Mouse (Mus musculus): Measurements from ENCODE around the gene Arl15. TPM values are rescaled to one million over a fixed set of nuclear protein-coding genes. Genes with fewer than 3 reads are reported as not detected.

Gene Arl15
- polyA plus RNA-seq, 1 experiment from 2014 or later: 9.5 TPM

DNA sequence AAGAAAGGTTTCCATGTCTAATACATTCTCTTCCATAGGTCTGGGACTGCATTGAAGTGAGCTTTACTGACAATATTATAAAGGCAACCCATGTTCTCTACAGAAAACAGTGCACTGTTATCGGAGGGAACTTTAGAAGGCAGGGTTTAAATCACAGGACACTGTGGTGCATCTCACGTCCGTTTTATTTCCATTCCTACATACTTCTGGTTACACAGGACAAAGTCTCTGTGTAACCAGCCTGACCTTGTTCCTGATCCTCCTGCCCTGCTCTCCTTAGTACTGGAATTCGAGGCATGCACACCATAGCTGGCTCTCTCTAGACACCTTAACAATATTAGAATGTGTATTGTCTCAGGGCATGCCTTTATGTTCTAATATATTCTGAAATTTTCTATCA, 368.4 kb downstream of the Arl15 start:
- no peaks in the 10 kb centered on the region for H3K9me3 ChIP-seq (ENCODE audit: control insufficient read depth, low read length)
- WGBS: 83% methylated on average over 4 of the region's 4 CpGs
- H3K9ac ChIP-seq (ENCODE audit: low read length): no peak overlapping the region
- H3K27me3 ChIP-seq (ENCODE audit: control insufficient read depth, insufficient read depth, low read length): no peaks in the 10 kb centered on the region
- H3K4me1 ChIP-seq (ENCODE audit: control insufficient read depth, insufficient read depth, low read length): no peaks in the 10 kb centered on the region
- no peak overlapping the region for H3K4me2 ChIP-seq (ENCODE audit: low read depth)
- ATAC-seq (ENCODE audit: insufficient read depth, low FRiP score, low TSS enrichment) (no peak), DNase-seq (ENCODE audit: low spot score) (no peak)
- no peak overlapping the region for H3K27ac ChIP-seq (ENCODE audit: low read depth, low read length)
- H3K4me3 ChIP-seq (ENCODE audit: low read depth, low read length): no peak overlapping the region
- no peaks in the 10 kb centered on the region for H3K36me3 ChIP-seq (ENCODE audit: control insufficient read depth, insufficient read depth, low read length)

DNA sequence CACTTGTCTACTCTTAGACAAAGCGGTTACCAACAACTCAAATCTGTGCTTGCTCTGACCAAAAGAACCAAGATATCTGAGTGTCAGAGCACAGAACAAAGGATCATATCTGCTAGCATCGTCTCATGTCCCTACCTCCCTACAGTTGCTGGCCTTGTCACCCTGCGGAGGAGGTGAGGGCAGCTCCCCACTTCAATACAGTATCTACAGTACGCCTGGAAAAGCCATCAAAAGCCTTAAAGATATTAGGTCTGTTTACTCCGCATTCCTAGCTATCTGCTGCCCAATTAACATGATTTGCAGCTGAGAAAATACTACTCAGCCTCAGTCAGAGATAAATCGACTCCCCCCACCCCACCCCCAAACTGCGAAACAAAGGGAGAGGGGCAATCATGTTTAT, 371.3 kb downstream of the Arl15 start:
- Histone ChIP-seq H3K4me2 (ENCODE audit: low read depth) (no peak overlapping the region), H3K27ac (ENCODE audit: low read depth, low read length) (no peak overlapping the region), H3K4me3 (ENCODE audit: low read depth, low read length) (no peak overlapping the region), H3K9me3 (ENCODE audit: control insufficient read depth, low read length) (no peaks in the 10 kb centered on the region), H3K36me3 (ENCODE audit: control insufficient read depth, insufficient read depth, low read length) (no peaks in the 10 kb centered on the region), H3K9ac (ENCODE audit: low read length) (no peak overlapping the region), H3K27me3 (ENCODE audit: control insufficient read depth, insufficient read depth, low read length) (no peaks in the 10 kb centered on the region), H3K4me1 (ENCODE audit: control insufficient read depth, insufficient read depth, low read length) (no peaks in the 10 kb centered on the region)
- ATAC-seq (ENCODE audit: insufficient read depth, low FRiP score, low TSS enrichment) (no peak), DNase-seq (ENCODE audit: low spot score) (no peak)
- 46% methylated on average over 7 of the region's 7 CpGs for WGBS

DNA sequence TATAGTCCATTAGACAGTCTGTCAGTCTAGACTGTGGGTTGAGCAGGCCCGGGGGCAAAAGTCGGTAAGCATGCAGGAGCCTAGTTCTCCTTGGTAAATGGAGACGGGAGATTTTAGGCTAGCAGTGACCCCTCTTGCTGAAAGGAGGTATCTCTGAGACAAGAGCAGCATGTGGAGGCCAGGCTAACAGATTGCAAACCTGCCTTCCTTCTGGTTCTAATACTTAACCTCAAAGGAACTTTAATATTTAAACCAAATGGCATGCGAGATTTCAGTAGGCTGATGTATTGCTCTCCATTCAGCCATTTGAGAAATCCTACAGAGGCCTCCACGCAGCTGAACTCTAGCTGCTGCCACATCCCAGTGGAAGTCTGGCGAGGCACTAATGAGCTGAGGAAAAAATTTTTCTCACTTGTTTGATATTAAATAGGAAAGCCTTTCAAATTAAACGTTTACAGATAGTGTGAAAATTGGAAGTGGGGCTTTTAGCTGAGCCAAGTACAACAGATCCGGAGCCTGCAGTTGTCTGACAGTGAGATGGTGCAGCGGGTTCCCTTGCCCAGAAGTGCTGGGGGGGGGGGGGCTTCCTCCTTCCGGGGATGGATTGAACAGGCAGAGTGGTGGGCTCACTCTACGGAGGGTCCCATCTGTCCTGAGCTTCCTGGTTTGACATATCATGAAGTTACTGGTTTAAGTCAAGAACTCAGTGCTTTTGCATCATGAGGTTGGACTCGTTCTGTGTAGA, 372.3 kb downstream of the Arl15 start:
- H3K27me3 ChIP-seq (ENCODE audit: control insufficient read depth, insufficient read depth, low read length): no peaks in the 10 kb centered on the region
- ATAC-seq (ENCODE audit: insufficient read depth, low FRiP score, low TSS enrichment) (no peak), DNase-seq (ENCODE audit: low spot score) (peak; percentile 23)
- no peak overlapping the region for H3K4me2 ChIP-seq (ENCODE audit: low read depth)
- no peaks in the 10 kb centered on the region for H3K9me3 ChIP-seq (ENCODE audit: control insufficient read depth, low read length)
- no peaks in the 10 kb centered on the region for H3K4me1 ChIP-seq (ENCODE audit: control insufficient read depth, insufficient read depth, low read length)
- no peak overlapping the region for H3K9ac ChIP-seq (ENCODE audit: low read length)
- no peak overlapping the region for H3K4me3 ChIP-seq (ENCODE audit: low read depth, low read length)
- H3K27ac ChIP-seq (ENCODE audit: low read depth, low read length): no peak overlapping the region
- no peaks in the 10 kb centered on the region for H3K36me3 ChIP-seq (ENCODE audit: control insufficient read depth, insufficient read depth, low read length)
- WGBS: 58% methylated on average over 12 of the region's 12 CpGs

DNA sequence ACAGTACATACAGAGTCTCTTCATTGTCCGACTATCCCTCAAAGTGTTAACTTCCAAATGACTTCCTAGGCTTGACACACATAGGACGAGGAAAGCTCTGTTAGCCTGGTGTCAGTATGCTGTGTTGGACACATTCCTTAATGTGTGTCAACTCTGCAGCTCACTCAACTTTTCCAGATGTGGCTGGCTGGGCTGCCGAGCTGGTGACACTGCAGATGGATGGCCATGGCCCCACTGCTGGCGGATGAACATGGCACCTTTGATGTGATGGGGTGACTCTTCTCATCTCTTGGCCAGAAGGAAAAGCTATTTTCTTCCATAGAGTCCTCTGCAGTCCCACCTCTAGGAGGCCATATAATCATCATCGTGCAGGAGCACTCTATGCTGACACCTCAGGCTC, 375.8 kb downstream of the Arl15 start:
- Histone ChIP-seq H3K4me2 (ENCODE audit: low read depth) (no peak overlapping the region), H3K4me1 (ENCODE audit: control insufficient read depth, insufficient read depth, low read length) (no peaks in the 10 kb centered on the region), H3K27me3 (ENCODE audit: control insufficient read depth, insufficient read depth, low read length) (no peaks in the 10 kb centered on the region), H3K4me3 (ENCODE audit: low read depth, low read length) (no peak overlapping the region), H3K9me3 (ENCODE audit: control insufficient read depth, low read length) (no peaks in the 10 kb centered on the region), H3K36me3 (ENCODE audit: control insufficient read depth, insufficient read depth, low read length) (no peaks in the 10 kb centered on the region), H3K9ac (ENCODE audit: low read length) (no peak overlapping the region), H3K27ac (ENCODE audit: low read depth, low read length) (no peak overlapping the region)
- WGBS: 59% methylated on average over 5 of the region's 5 CpGs
- no peak for DNase-seq (ENCODE audit: low spot score)
- no peak for ATAC-seq (ENCODE audit: insufficient read depth, low FRiP score, low TSS enrichment)

DNA sequence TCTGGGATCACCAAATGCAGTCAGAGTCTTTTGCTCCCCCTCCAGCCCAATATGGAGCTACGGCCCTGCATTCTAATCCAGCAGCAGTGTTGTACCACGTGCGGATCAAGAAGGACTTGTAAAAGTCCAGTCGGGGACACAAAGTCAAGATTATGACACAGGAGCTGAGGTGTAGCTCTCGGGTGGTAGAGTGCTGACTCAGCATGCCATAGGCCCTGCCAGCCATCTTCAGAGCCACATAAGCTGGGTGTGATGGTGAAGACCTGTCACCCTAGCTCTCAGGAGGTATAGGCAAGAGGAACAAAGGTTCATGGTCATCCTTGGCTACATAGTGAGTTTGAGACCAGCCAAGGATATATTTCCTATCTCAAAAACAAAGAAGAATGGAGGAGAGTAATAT, 377.2 kb downstream of the Arl15 start:
- ATAC-seq (ENCODE audit: insufficient read depth, low FRiP score, low TSS enrichment) (no peak), DNase-seq (ENCODE audit: low spot score) (no peak)
- Histone ChIP-seq H3K27ac (ENCODE audit: low read depth, low read length) (no peak overlapping the region), H3K9me3 (ENCODE audit: control insufficient read depth, low read length) (no peaks in the 10 kb centered on the region), H3K4me2 (ENCODE audit: low read depth) (no peak overlapping the region), H3K4me3 (ENCODE audit: low read depth, low read length) (no peak overlapping the region), H3K27me3 (ENCODE audit: control insufficient read depth, insufficient read depth, low read length) (no peaks in the 10 kb centered on the region), H3K4me1 (ENCODE audit: control insufficient read depth, insufficient read depth, low read length) (no peaks in the 10 kb centered on the region), H3K36me3 (ENCODE audit: control insufficient read depth, insufficient read depth, low read length) (no peaks in the 10 kb centered on the region), H3K9ac (ENCODE audit: low read length) (no peak overlapping the region)
- WGBS: 82% methylated on average over 5 of the region's 5 CpGs

DNA sequence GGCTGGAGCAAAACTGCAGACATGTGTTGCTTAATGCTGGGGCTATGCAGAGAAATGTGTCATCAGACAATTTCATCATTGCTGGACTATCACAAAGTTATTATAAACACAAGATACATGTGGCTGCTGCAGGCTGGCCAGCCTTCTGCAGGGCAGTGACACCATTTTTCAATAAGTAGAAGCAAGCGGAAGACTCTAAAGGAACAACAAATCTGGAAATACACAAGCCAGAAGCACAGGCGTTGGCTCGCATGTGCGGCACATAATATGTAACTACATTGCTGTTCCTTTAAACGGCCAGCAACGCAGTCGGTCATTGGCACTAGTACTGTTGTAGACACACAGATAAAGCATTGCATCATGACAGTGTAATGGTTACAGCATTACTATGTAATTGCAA, 393.8 kb downstream of the Arl15 start:
- ATAC-seq (ENCODE audit: insufficient read depth, low FRiP score, low TSS enrichment) (no peak), DNase-seq (ENCODE audit: low spot score) (no peak)
- Histone ChIP-seq H3K36me3 (ENCODE audit: control insufficient read depth, insufficient read depth, low read length) (no peaks in the 10 kb centered on the region), H3K4me2 (ENCODE audit: low read depth) (no peak overlapping the region), H3K4me3 (ENCODE audit: low read depth, low read length) (no peak overlapping the region), H3K27ac (ENCODE audit: low read depth, low read length) (no peak overlapping the region), H3K9ac (ENCODE audit: low read length) (no peak overlapping the region), H3K9me3 (ENCODE audit: control insufficient read depth, low read length) (no peaks in the 10 kb centered on the region), H3K27me3 (ENCODE audit: control insufficient read depth, insufficient read depth, low read length) (no peaks in the 10 kb centered on the region), H3K4me1 (ENCODE audit: control insufficient read depth, insufficient read depth, low read length) (no peaks in the 10 kb centered on the region)
- WGBS: 95% methylated on average over 7 of the region's 7 CpGs

DNA sequence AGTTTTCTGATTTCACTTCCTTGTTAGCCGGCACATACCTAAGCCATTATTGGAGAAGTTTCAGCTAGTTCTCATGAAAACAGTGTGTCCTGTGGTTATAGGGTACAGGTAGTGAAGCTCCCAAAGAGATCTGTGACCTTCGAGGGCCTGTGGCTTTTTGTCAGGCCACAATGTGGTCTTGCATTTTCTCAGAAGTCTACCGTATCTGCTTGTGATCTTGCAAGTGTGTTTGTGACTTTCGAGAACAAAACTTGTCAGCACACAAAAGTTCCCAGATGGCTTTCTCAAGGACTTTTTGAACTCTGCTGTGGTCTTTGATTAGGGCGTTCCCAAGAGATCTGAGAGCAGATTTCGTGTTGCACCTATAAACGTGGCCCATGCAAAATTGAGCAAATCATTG, 394.5 kb downstream of the Arl15 start:
- no peaks in the 10 kb centered on the region for H3K4me1 ChIP-seq (ENCODE audit: control insufficient read depth, insufficient read depth, low read length)
- H3K36me3 ChIP-seq (ENCODE audit: control insufficient read depth, insufficient read depth, low read length): no peaks in the 10 kb centered on the region
- no peaks in the 10 kb centered on the region for H3K27me3 ChIP-seq (ENCODE audit: control insufficient read depth, insufficient read depth, low read length)
- H3K27ac ChIP-seq (ENCODE audit: low read depth, low read length): no peak overlapping the region
- no peak overlapping the region for H3K4me3 ChIP-seq (ENCODE audit: low read depth, low read length)
- no peaks in the 10 kb centered on the region for H3K9me3 ChIP-seq (ENCODE audit: control insufficient read depth, low read length)
- H3K4me2 ChIP-seq (ENCODE audit: low read depth): no peak overlapping the region
- ATAC-seq (ENCODE audit: insufficient read depth, low FRiP score, low TSS enrichment) (no peak), DNase-seq (ENCODE audit: low spot score) (no peak)
- no peak overlapping the region for H3K9ac ChIP-seq (ENCODE audit: low read length)
- 91% methylated on average over 7 of the region's 7 CpGs for WGBS

DNA sequence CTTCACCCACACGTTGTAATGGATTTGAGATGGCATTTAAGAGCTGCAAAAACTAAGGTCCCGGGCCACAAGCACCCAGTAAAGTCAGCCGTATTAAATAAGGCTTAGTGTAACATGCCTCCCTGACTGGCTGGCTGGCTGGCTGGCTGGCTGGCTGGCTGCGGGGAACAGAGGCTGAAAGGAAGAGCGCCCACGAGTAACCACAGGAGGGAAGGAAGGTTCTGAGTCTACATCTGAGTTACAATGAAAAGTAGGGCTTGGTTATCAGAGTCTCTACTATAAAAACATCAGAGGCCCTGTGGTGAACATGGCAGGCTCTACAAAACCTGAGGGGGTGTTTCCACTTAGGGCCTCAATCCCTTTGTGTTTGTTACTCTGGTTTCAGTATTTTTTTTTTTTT, 395.1 kb downstream of the Arl15 start:
- no peak overlapping the region for H3K4me3 ChIP-seq (ENCODE audit: low read depth, low read length)
- H3K4me1 ChIP-seq (ENCODE audit: control insufficient read depth, insufficient read depth, low read length): no peaks in the 10 kb centered on the region
- DNase-seq (ENCODE audit: low spot score): no peak
- 77% methylated on average over 6 of the region's 6 CpGs for WGBS
- H3K27me3 ChIP-seq (ENCODE audit: control insufficient read depth, insufficient read depth, low read length): no peaks in the 10 kb centered on the region
- H3K4me2 ChIP-seq (ENCODE audit: low read depth): no peak overlapping the region
- no peaks in the 10 kb centered on the region for H3K36me3 ChIP-seq (ENCODE audit: control insufficient read depth, insufficient read depth, low read length)
- H3K9ac ChIP-seq (ENCODE audit: low read length): no peak overlapping the region
- no peak overlapping the region for H3K27ac ChIP-seq (ENCODE audit: low read depth, low read length)
- no peaks in the 10 kb centered on the region for H3K9me3 ChIP-seq (ENCODE audit: control insufficient read depth, low read length)
- no peak for ATAC-seq (ENCODE audit: insufficient read depth, low FRiP score, low TSS enrichment)

DNA sequence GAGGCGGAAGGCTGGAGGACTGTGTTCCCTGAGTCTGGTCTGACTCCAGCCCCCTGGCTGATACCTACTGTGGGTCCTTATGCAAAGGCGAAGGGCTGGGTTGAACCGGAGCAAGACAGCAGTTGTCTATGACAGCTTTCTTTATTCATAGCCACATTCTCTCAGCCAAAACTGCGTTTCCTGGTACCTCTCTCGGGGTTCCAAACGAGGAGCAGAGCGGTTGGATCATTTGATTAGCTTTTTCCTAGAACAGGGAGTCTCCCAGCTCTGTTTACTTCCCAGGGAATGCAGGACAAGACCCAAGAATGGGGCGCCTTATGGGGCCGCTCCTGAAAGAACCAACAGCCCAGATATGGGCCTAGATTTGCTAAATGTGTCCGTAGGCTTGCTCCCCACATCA, 396.6 kb downstream of the Arl15 start:
- DNase-seq (ENCODE audit: low spot score) (no peak), ATAC-seq (ENCODE audit: insufficient read depth, low FRiP score, low TSS enrichment) (no peak)
- no peak overlapping the region for H3K9ac ChIP-seq (ENCODE audit: low read length)
- WGBS: 90% methylated on average over 10 of the region's 10 CpGs
- H3K4me3 ChIP-seq (ENCODE audit: low read depth, low read length): no peak overlapping the region
- H3K27me3 ChIP-seq (ENCODE audit: control insufficient read depth, insufficient read depth, low read length): no peaks in the 10 kb centered on the region
- H3K4me1 ChIP-seq (ENCODE audit: control insufficient read depth, insufficient read depth, low read length): no peaks in the 10 kb centered on the region
- H3K36me3 ChIP-seq (ENCODE audit: control insufficient read depth, insufficient read depth, low read length): no peaks in the 10 kb centered on the region
- H3K4me2 ChIP-seq (ENCODE audit: low read depth): no peak overlapping the region
- H3K27ac ChIP-seq (ENCODE audit: low read depth, low read length): no peak overlapping the region
- no peaks in the 10 kb centered on the region for H3K9me3 ChIP-seq (ENCODE audit: control insufficient read depth, low read length)

Data from neural tube, embryonic 11.5 days (tissue).